15 mouse cellular contexts compared by ENCODE assay signal in genomic region chr11:23400978-23401776, GRCm38 (mm10).
A peak's percentile ranks its signal among the peaks of the same experiment; 100 is the strongest.
DNase-seq lines count a peak whose midpoint lies in the region; ATAC-seq and TF ChIP-seq lines count a peak whose summit lies in the region.
"Had no signal": no experiment of that assay in that cellular context is flagged by ENCODE, and none has a peak within 500 bp of the region (broad histone marks: within the 10 kb centered on the region; RNA-seq: fewer than 3 reads in every experiment).

No protein-coding gene starts in this region.

- no peaks in the 10 kb centered on the region for H3K9me3 ChIP-seq in liver, postnatal 0 days (ENCODE audit: low read length)
- no peaks in the 10 kb centered on the region for H3K9me3 ChIP-seq in liver, embryonic 11.5 days (ENCODE audit: control insufficient read depth, low read length)
- H3K9me3 ChIP-seq: forebrain, embryonic 15.5 days; liver, embryonic 15.5 days; midbrain, embryonic 12.5 days had no signal

- intact Hi-C loops in gastrocnemius, postnatal 14 days (cut with DNase I; ENCODE audit: low total_unique reads): no loop called here

- H3K4me3 ChIP-seq in liver, postnatal 0 days (ENCODE audit: low read depth, low read length): no peak overlapping the region
- H3K4me3 ChIP-seq in liver, embryonic 11.5 days (ENCODE audit: low read depth, low read length): no peak overlapping the region
- H3K4me3 ChIP-seq: forebrain, embryonic 15.5 days; liver, embryonic 15.5 days; midbrain, embryonic 12.5 days had no signal

- TF ChIP-seq CTCF in liver, postnatal 0 days (IDR thresholded peaks at IDR 0.05; ENCODE audit: low read depth): peak; percentile 40

- H3K27ac ChIP-seq in liver, postnatal 0 days (ENCODE audit: low read depth): no peak overlapping the region
- H3K27ac ChIP-seq in liver, embryonic 11.5 days (ENCODE audit: low read depth, low read length): no peak overlapping the region
- H3K27ac ChIP-seq: forebrain, embryonic 15.5 days; liver, embryonic 15.5 days; midbrain, embryonic 12.5 days had no signal

- 88% methylated on average over 12 of the region's 12 CpGs for WGBS in liver, postnatal 0 days (ENCODE audit: insufficient replicate concordance)
- WGBS in liver, embryonic 11.5 days: 88% methylated on average over 12 of the region's 12 CpGs

- H3K27me3 ChIP-seq in liver, postnatal 0 days (ENCODE audit: insufficient read depth, low read length): no peaks in the 10 kb centered on the region
- H3K27me3 ChIP-seq in liver, embryonic 11.5 days (replicated peaks; ENCODE audit: control insufficient read depth, insufficient read depth, low read length): no peaks in the 10 kb centered on the region
- H3K27me3 ChIP-seq: forebrain, embryonic 15.5 days; liver, embryonic 15.5 days; midbrain, embryonic 12.5 days had no signal

- peaks cover 41% of the 10 kb centered on the region for H3K36me3 ChIP-seq in liver, postnatal 0 days (replicated peaks; ENCODE audit: insufficient read depth, low read length)
- H3K36me3 ChIP-seq in liver, embryonic 11.5 days (ENCODE audit: control insufficient read depth, insufficient read depth, low read length): peaks cover 12% of the 10 kb centered on the region

- TF ChIP-seq EP300 in liver, postnatal 0 days (IDR thresholded peaks at IDR 0.05; ENCODE audit: low read depth): no peak

- H3K4me1 ChIP-seq in liver, postnatal 0 days (ENCODE audit: insufficient read depth): no peaks in the 10 kb centered on the region
- no peaks in the 10 kb centered on the region for H3K4me1 ChIP-seq in liver, embryonic 11.5 days (replicated peaks; ENCODE audit: control insufficient read depth, insufficient read depth, low read length)
- H3K4me1 ChIP-seq: forebrain, embryonic 15.5 days; liver, embryonic 15.5 days; midbrain, embryonic 12.5 days had no signal

- no peak overlapping the region for H3K4me2 ChIP-seq in liver, postnatal 0 days (ENCODE audit: low read depth, low read length)
- no peak overlapping the region for H3K4me2 ChIP-seq in liver, embryonic 11.5 days
- H3K4me2 ChIP-seq: forebrain, embryonic 15.5 days; heart, embryonic 11.5 days; liver, embryonic 15.5 days; midbrain, embryonic 12.5 days had no signal

- ATAC-seq in liver, postnatal 0 days: no peak
- ATAC-seq in liver, embryonic 11.5 days (replicated peaks; ENCODE audit: low FRiP score): no peak
- peak; percentile 54; the same call in 1 of the 2 replicates for ATAC-seq in megakaryocyte progenitor cell, adult 5-6 weeks (replicated peaks; ENCODE audit: poor library complexity)
- ATAC-seq: forebrain, embryonic 15.5 days had no signal

- peak; percentile 20 for DNase-seq in embryo, embryonic 10 days (ENCODE audit: low spot score)
- DNase-seq in embryo, embryonic 9.5 days (ENCODE audit: extremely low spot score): no peak
- no peak for DNase-seq in liver, postnatal 0 days
- no peak for DNase-seq in liver, embryonic 11.5 days (ENCODE audit: low spot score)
- DNase-seq in ZHBTc4 (ENCODE audit: low read depth, low spot score): peak; percentile 65
- DNase-seq in thymus, postnatal 25 days: no peak
- no peak for DNase-seq in gastrocnemius, postnatal 14 days
- DNase-seq: B cell, adult 2 months; kidney, postnatal 14 days; thymus, adult 2 months had no signal

- H3K9ac ChIP-seq in liver, postnatal 0 days (replicated peaks): no peak overlapping the region
- no peak overlapping the region for H3K9ac ChIP-seq in liver, embryonic 11.5 days (ENCODE audit: low read depth, low read length)
- H3K9ac ChIP-seq: forebrain, embryonic 15.5 days; liver, embryonic 15.5 days; midbrain, embryonic 12.5 days had no signal

Comparison
In these comparisons a context has a peak if more than half of its experiments do, and no peak if none do; other contexts are left out.
1. DNase-seq: peak in embryo, embryonic 10 days (single experiment) and ZHBTc4 (single experiment); none in embryo, embryonic 9.5 days (single experiment), liver, postnatal 0 days (single experiment), liver, embryonic 11.5 days (single experiment), thymus, postnatal 25 days (single experiment) and gastrocnemius, postnatal 14 days (single experiment).